Mouse (Mus musculus): ENCODE measurements around the gene Ager. TPM values are rescaled to one million over a fixed set of nuclear protein-coding genes. Genes with fewer than 3 reads are reported as not detected.

Ager gene
- polyA plus RNA-seq, 1 experiment from 2014 or later = 1.4 TPM

GRCm38 (mm10) chr17:34559116-34559515 lies 38.5 kb upstream of the Ager start:
- H3K4me1 ChIP-seq (ENCODE audit: insufficient read depth) = 0 out of 2 replicates have a peak, but pooled peaks cover 3% of the 10 kb centered on the region
- DNase-seq = no peak
- H3K27me3 ChIP-seq (ENCODE audit: insufficient read depth, low read length) = no peaks in the 10 kb centered on the region
- H3K36me3 ChIP-seq (replicated peaks; ENCODE audit: insufficient read depth, low read length) = no peaks in the 10 kb centered on the region
- no peak overlapping the region for H3K4me2 ChIP-seq (ENCODE audit: low read depth, low read length)
- WGBS (ENCODE audit: insufficient replicate concordance) = 80% methylated on average over 7 of the region's 7 CpGs
- no peak overlapping the region for H3K4me3 ChIP-seq (ENCODE audit: low read depth, low read length)
- no peak for TF ChIP-seq EP300 (IDR thresholded peaks at IDR 0.05; ENCODE audit: low read depth)
- no peak for TF ChIP-seq CTCF (IDR thresholded peaks at IDR 0.05; ENCODE audit: low read depth)
- H3K27ac ChIP-seq (ENCODE audit: low read depth) = no peak overlapping the region
- no peaks in the 10 kb centered on the region for H3K9me3 ChIP-seq (ENCODE audit: low read length)
- H3K9ac ChIP-seq (replicated peaks) = no peak overlapping the region
- ATAC-seq = no peak

- Histone ChIP-seq H3K36me3 (replicated peaks; ENCODE audit: insufficient read depth, low read length) (no peaks in the 10 kb centered on the region), H3K4me2 (ENCODE audit: low read depth, low read length) (no peak overlapping the region), H3K27me3 (ENCODE audit: insufficient read depth, low read length) (no peaks in the 10 kb centered on the region), H3K4me1 (ENCODE audit: insufficient read depth) (0 out of 2 replicates have a peak, but pooled peaks cover 3% of the 10 kb centered on the region), H3K9me3 (ENCODE audit: low read length) (no peaks in the 10 kb centered on the region), H3K27ac (ENCODE audit: low read depth) (no peak overlapping the region), H3K4me3 (ENCODE audit: low read depth, low read length) (no peak overlapping the region), H3K9ac (replicated peaks) (no peak overlapping the region)
- no peak for TF ChIP-seq EP300 (IDR thresholded peaks at IDR 0.05; ENCODE audit: low read depth)
- peak; percentile 40 for TF ChIP-seq CTCF (IDR thresholded peaks at IDR 0.05; ENCODE audit: low read depth)
- DNase-seq (peak; percentile 42), ATAC-seq (no peak)
- WGBS (ENCODE audit: insufficient replicate concordance) = 37% methylated on average over 15 of the region's 15 CpGs
Observed at GRCm38 (mm10) chr17:34559895-34560294, 37.8 kb upstream of the Ager start.

GRCm38 (mm10) chr17:34560438-34560837 lies 37.2 kb upstream of the Ager start:
- Histone ChIP-seq H3K27me3 (ENCODE audit: insufficient read depth, low read length) (no peaks in the 10 kb centered on the region), H3K27ac (ENCODE audit: low read depth) (no peak overlapping the region), H3K36me3 (replicated peaks; ENCODE audit: insufficient read depth, low read length) (no peaks in the 10 kb centered on the region), H3K4me2 (ENCODE audit: low read depth, low read length) (0 out of 2 replicates have a peak overlapping the region, but pooled peaks have one; percentile 55), H3K9me3 (ENCODE audit: low read length) (no peaks in the 10 kb centered on the region), H3K4me3 (ENCODE audit: low read depth, low read length) (no peak overlapping the region), H3K9ac (replicated peaks) (no peak overlapping the region), H3K4me1 (ENCODE audit: insufficient read depth) (0 out of 2 replicates have a peak, but pooled peaks cover 3% of the 10 kb centered on the region)
- TF ChIP-seq CTCF (IDR thresholded peaks at IDR 0.05; ENCODE audit: low read depth) (no peak), EP300 (IDR thresholded peaks at IDR 0.05; ENCODE audit: low read depth) (no peak)
- ATAC-seq (no peak), DNase-seq (no peak)
- 85% methylated on average over 6 of the region's 6 CpGs for WGBS (ENCODE audit: insufficient replicate concordance)

- peak overlapping the region; percentile 55 for H3K4me2 ChIP-seq (ENCODE audit: low read depth, low read length)
Observed at GRCm38 (mm10) chr17:34561200-34561599, 36.5 kb upstream of the Ager start.

GRCm38 (mm10) chr17:34562595-34562994 lies 35.1 kb upstream of the Ager start:
- Histone ChIP-seq H3K27me3 (ENCODE audit: insufficient read depth, low read length) (no peaks in the 10 kb centered on the region; the same call in 1 of the 2 replicates), H3K4me3 (ENCODE audit: low read depth, low read length) (no peak overlapping the region), H3K9me3 (ENCODE audit: low read length) (no peaks in the 10 kb centered on the region), H3K36me3 (replicated peaks; ENCODE audit: insufficient read depth, low read length) (no peaks in the 10 kb centered on the region), H3K9ac (replicated peaks) (no peak overlapping the region), H3K4me1 (ENCODE audit: insufficient read depth) (no peaks in the 10 kb centered on the region), H3K4me2 (ENCODE audit: low read depth, low read length) (no peak overlapping the region), H3K27ac (ENCODE audit: low read depth) (no peak overlapping the region)
- ATAC-seq (no peak), DNase-seq (no peak)
- WGBS (ENCODE audit: insufficient replicate concordance) = 56% methylated on average over 3 of the region's 3 CpGs
- TF ChIP-seq CTCF (IDR thresholded peaks at IDR 0.05; ENCODE audit: low read depth) (no peak), EP300 (IDR thresholded peaks at IDR 0.05; ENCODE audit: low read depth) (no peak)

More at GRCm38 (mm10) chr17:34561200-34561599, 36.5 kb upstream of the Ager start:
- Histone ChIP-seq H3K9me3 (ENCODE audit: low read length) (no peaks in the 10 kb centered on the region), H3K27me3 (ENCODE audit: insufficient read depth, low read length) (no peaks in the 10 kb centered on the region), H3K4me1 (ENCODE audit: insufficient read depth) (no peaks in the 10 kb centered on the region), H3K27ac (ENCODE audit: low read depth) (peak overlapping the region; percentile 70), H3K36me3 (replicated peaks; ENCODE audit: insufficient read depth, low read length) (no peaks in the 10 kb centered on the region), H3K4me3 (ENCODE audit: low read depth, low read length) (no peak overlapping the region), H3K9ac (replicated peaks) (no peak overlapping the region)
- 29% methylated on average over 8 of the region's 8 CpGs for WGBS (ENCODE audit: insufficient replicate concordance)
- TF ChIP-seq CTCF (IDR thresholded peaks at IDR 0.05; ENCODE audit: low read depth) = no peak
- no peak for TF ChIP-seq EP300 (IDR thresholded peaks at IDR 0.05; ENCODE audit: low read depth)
- DNase-seq (peak; percentile 69), ATAC-seq (peak; percentile 27; the same call in 1 of the 2 replicates)

GRCm38 (mm10) chr17:34563354-34563753 lies 34.3 kb upstream of the Ager start:
- Histone ChIP-seq H3K4me1 (ENCODE audit: insufficient read depth) (no peaks in the 10 kb centered on the region), H3K4me3 (ENCODE audit: low read depth, low read length) (no peak overlapping the region), H3K9me3 (ENCODE audit: low read length) (no peaks in the 10 kb centered on the region), H3K27me3 (ENCODE audit: insufficient read depth, low read length) (no peaks in the 10 kb centered on the region; the same call in 1 of the 2 replicates), H3K9ac (replicated peaks) (no peak overlapping the region), H3K36me3 (replicated peaks; ENCODE audit: insufficient read depth, low read length) (no peaks in the 10 kb centered on the region), H3K4me2 (ENCODE audit: low read depth, low read length) (no peak overlapping the region), H3K27ac (ENCODE audit: low read depth) (no peak overlapping the region)
- ATAC-seq (no peak), DNase-seq (no peak)
- no peak for TF ChIP-seq CTCF (IDR thresholded peaks at IDR 0.05; ENCODE audit: low read depth)
- no peak for TF ChIP-seq EP300 (IDR thresholded peaks at IDR 0.05; ENCODE audit: low read depth)
- 75% methylated on average over 11 of the region's 11 CpGs for WGBS (ENCODE audit: insufficient replicate concordance)

Measured in liver, postnatal 0 days (tissue).